Mouse (Mus musculus) ES-E14 (cell line): ENCODE results near the gene Dclk3. TPM values are rescaled to one million over a fixed set of nuclear protein-coding genes. Genes with fewer than 3 reads are reported as not detected.

ENCODE experiments used
- DNase-seq: peaks from one replicate; pipeline ENCODE4 v3.0.0-alpha.2; 2013; ENCODE audit warnings: low read depth, low spot score
- H3K27ac ChIP-seq: 2 replicates; pipeline ENCODE4 v1.5.1; 2012; ENCODE audit warnings: low read depth, mild to moderate bottlenecking, low read length, moderate library complexity, mixed read lengths; ENCODE audit not compliant: poor library complexity, insufficient read depth, severe bottlenecking
- H3K36me3 ChIP-seq: 2 replicates; pipeline ENCODE4 v1.6.1; 2012; ENCODE audit warnings: mild to moderate bottlenecking, low read length, moderate library complexity, mixed read lengths; ENCODE audit not compliant: control insufficient read depth, poor library complexity, insufficient read depth, severe bottlenecking
- H3K4me1 ChIP-seq, 2 experiments: fragments of 150-350 bp in 1 of 2; sonication (generic) in 1 of 2; 2 replicates each; pipeline ENCODE4 v1.6.1; 2012; ENCODE audit warnings: low read length in 2 of 2, mild to moderate bottlenecking in 1 of 2, mixed read lengths in 1 of 2; ENCODE audit not compliant: control insufficient read depth in 2 of 2, insufficient read depth in 2 of 2, poor library complexity in 1 of 2
- H3K4me3 ChIP-seq, 2 experiments: fragments of 150-350 bp in 1 of 2; sonication (generic) in 1 of 2; 2 replicates each; pipeline ENCODE4 v1.5.1; 2012; ENCODE audit warnings: low read length in 2 of 2, low read depth in 1 of 2, mild to moderate bottlenecking in 1 of 2, mixed read lengths in 1 of 2; ENCODE audit not compliant: insufficient read depth in 1 of 2, poor library complexity in 1 of 2, severe bottlenecking in 1 of 2
- H3K9ac ChIP-seq: 2 replicates; pipeline ENCODE4 v1.6.1; 2012; ENCODE audit warnings: low read depth, mild to moderate bottlenecking, low read length, mixed read lengths; ENCODE audit not compliant: poor library complexity, insufficient read depth, severe bottlenecking
- H3K9me3 ChIP-seq: fragments of 150-350 bp; sonication (generic); 2 replicates; pipeline ENCODE4 v1.6.1; 2012; ENCODE audit warnings: low read depth, mild to moderate bottlenecking, low read length; ENCODE audit not compliant: control insufficient read depth, insufficient read depth
- CHD2 ChIP-seq: IDR thresholded peaks from 2 replicates; pipeline ENCODE4 v1.6.1; 2014; ENCODE audit warnings: mild to moderate bottlenecking, low read depth, low read length, inconsistent platforms
- HCFC1 ChIP-seq: IDR thresholded peaks from 2 replicates; pipeline ENCODE4 v1.6.1; 2012; ENCODE audit warnings: low read length, inconsistent platforms, borderline replicate concordance; ENCODE audit not compliant: insufficient read depth
- MAFK ChIP-seq: IDR thresholded peaks from 2 replicates; pipeline ENCODE4 v1.6.1; 2014; ENCODE audit warnings: mild to moderate bottlenecking, low read depth, low read length, inconsistent platforms; ENCODE audit not compliant: insufficient read depth
- ZC3H11A ChIP-seq: IDR thresholded peaks from 2 replicates; pipeline ENCODE4 v1.6.1; 2012; ENCODE audit warnings: low read depth, mild to moderate bottlenecking, inconsistent platforms, low read length, borderline replicate concordance
- ZNF384 ChIP-seq: IDR thresholded peaks from 2 replicates; pipeline ENCODE4 v1.6.1; 2012; ENCODE audit warnings: low read depth, low read length, inconsistent platforms
- in situ Hi-C, 2 experiments: fragments of 600-800 bp; cut with MboI; formaldehyde crosslinking; loops; one replicate each; pipeline ENCODE4 v1.15.1; 2025; ENCODE audit warnings: low sequenced_read_pairs in 2 of 2, inconsistent platforms in 1 of 2; ENCODE audit not compliant: unreplicated experiment in 2 of 2
- total RNA-seq: library from RNA; depleted of rRNA; stranded (reverse); fragments of 300-350 nt; gene quantifications from 2 replicates; pipeline ENCODE4 v1.2.3, GENCODE M21; 2012

The Dclk3 gene
- total RNA-seq, 1 experiment, result 0.40 TPM

GRCm38 (mm10) chr9:111441151-111441550, 2.3 kb downstream of the Dclk3 start:
- no peak overlapping the region for H3K9ac ChIP-seq
- H3K36me3 ChIP-seq, result no peaks in the 10 kb centered on the region
- no peak overlapping the region for H3K4me3 ChIP-seq
- no peaks in the 10 kb centered on the region for H3K4me1 ChIP-seq
- H3K9me3 ChIP-seq, result no peaks in the 10 kb centered on the region
- H3K27ac ChIP-seq, result no peak overlapping the region
- in situ Hi-C loops, result no loop called here
- TF ChIP-seq ZNF384 (no peak), ZC3H11A (no peak), CHD2 (no peak), MAFK (no peak), HCFC1 (no peak)
- no peak for DNase-seq

- no peak overlapping the region for H3K9ac ChIP-seq
- H3K4me1 ChIP-seq, result no peaks in the 10 kb centered on the region
- DNase-seq, result no peak
- H3K4me3 ChIP-seq, result no peak overlapping the region
- H3K36me3 ChIP-seq, result no peaks in the 10 kb centered on the region
- no peak for TF ChIP-seq HCFC1
- no peak for TF ChIP-seq ZNF384
- TF ChIP-seq CHD2, result no peak
- TF ChIP-seq MAFK, result no peak
- no peak for TF ChIP-seq ZC3H11A
- H3K27ac ChIP-seq, result no peak overlapping the region
- in situ Hi-C loops, result no loop called here
- no peaks in the 10 kb centered on the region for H3K9me3 ChIP-seq
These were observed 7.3 kb downstream of the Dclk3 start for GRCm38 (mm10) chr9:111446204-111446603.

GRCm38 (mm10) chr9:111448976-111449375, 10.1 kb downstream of the Dclk3 start:
- Histone ChIP-seq H3K36me3 (no peaks in the 10 kb centered on the region), H3K9ac (no peak overlapping the region), H3K4me3 (no peak overlapping the region), H3K27ac (no peak overlapping the region), H3K4me1 (no peaks in the 10 kb centered on the region), H3K9me3 (no peaks in the 10 kb centered on the region)
- in situ Hi-C loops, result no loop called here
- TF ChIP-seq HCFC1 (no peak), ZC3H11A (no peak), CHD2 (no peak), ZNF384 (no peak), MAFK (no peak)
- DNase-seq, result no peak

DNA sequence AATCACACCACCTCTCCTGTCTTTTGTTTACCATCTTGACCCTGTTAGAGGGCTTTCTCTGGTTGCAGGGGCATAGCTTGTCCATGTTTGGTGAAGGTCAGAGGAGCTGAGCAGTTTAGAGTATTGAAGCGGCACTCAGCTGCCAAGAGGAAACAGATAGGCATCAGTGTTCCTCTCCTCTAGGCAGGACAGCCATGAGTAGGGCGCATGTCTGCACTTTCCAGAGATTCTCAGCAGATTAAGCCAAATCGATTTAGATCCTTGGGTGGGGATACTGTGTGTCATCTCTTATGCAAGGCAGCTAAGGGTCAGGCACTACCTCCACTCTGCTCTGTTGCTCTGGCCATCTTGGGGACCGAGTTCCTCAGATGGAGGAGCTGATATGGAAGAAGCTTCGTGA, 11.0 kb downstream of the Dclk3 start:
- in situ Hi-C loops, result no loop called here
- TF ChIP-seq ZC3H11A (no peak), ZNF384 (no peak)
- H3K4me3 ChIP-seq, result no peak overlapping the region
- no peaks in the 10 kb centered on the region for H3K36me3 ChIP-seq
- no peak for DNase-seq
- no peak overlapping the region for H3K27ac ChIP-seq
- no peaks in the 10 kb centered on the region for H3K4me1 ChIP-seq
- no peak overlapping the region for H3K9ac ChIP-seq
- no peaks in the 10 kb centered on the region for H3K9me3 ChIP-seq

DNA sequence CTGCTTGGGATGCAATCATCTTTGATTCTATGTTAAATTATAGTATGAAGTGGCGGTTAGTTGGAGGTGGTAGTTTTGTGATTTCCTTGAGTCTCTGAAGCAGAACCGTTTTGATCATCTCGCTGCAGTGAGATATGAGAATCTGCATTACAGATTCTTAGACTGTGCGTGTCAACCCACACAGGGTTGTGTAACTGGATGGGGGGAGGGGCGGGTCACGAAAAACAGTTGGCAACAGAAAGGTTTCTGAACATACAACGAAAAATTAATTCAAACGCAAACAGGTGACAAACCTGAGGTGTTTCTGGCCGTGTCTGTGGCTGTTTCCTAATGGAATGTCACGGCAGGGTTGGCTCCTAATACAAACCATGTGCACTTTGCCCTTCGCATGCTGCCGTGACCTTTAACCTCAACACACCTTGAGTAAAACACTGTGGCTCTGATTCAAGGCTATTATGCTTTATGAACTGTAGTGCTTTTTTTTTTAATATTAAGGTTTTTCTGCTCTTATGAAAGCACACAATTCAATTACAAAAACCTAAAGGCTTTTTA, 12.0 kb downstream of the Dclk3 start:
- Histone ChIP-seq H3K4me3 (no peak overlapping the region), H3K4me1 (no peaks in the 10 kb centered on the region), H3K9me3 (no peaks in the 10 kb centered on the region), H3K36me3 (no peaks in the 10 kb centered on the region), H3K9ac (no peak overlapping the region), H3K27ac (no peak overlapping the region)
- TF ChIP-seq ZNF384, result no peak
- TF ChIP-seq MAFK, result no peak
- no peak for TF ChIP-seq ZC3H11A
- no peak for TF ChIP-seq CHD2
- TF ChIP-seq HCFC1, result no peak
- in situ Hi-C loops, result no loop called here
- DNase-seq, result no peak
